Mouse (Mus musculus) heart, embryonic 11.5 days (tissue): ENCODE results near the gene Sdc3. TPM values are rescaled to one million over a fixed set of nuclear protein-coding genes. Genes with fewer than 3 reads are reported as not detected.

Experiments used
- ATAC-seq: fragments of 200-750 bp; cut with Nextera tagmentation; replicated peaks from 2 replicates; pipeline ENCODE4 v1.8.0; 2017; ENCODE audit warnings: moderate library complexity; ENCODE audit not compliant: insufficient number of reproducible peaks, low FRiP score, low TSS enrichment
- H3K27ac ChIP-seq: fragments of 300-500 bp; sonication (generic); 2 replicates; pipeline ENCODE4 v1.5.1; 2014; ENCODE audit warnings: mild to moderate bottlenecking, low read depth, low read length
- H3K27me3 ChIP-seq: fragments of 300-500 bp; sonication (generic); 2 replicates; pipeline ENCODE4 v1.6.1; 2014; ENCODE audit warnings: mild to moderate bottlenecking, low read length, mixed read lengths; ENCODE audit not compliant: control insufficient read depth, insufficient read depth
- H3K36me3 ChIP-seq: fragments of 300-500 bp; sonication (generic); 2 replicates; pipeline ENCODE4 v1.6.1; 2014; ENCODE audit warnings: mild to moderate bottlenecking, low read length, moderate library complexity, mixed read lengths; ENCODE audit not compliant: control insufficient read depth, insufficient read depth
- H3K4me1 ChIP-seq: fragments of 300-500 bp; sonication (generic); 2 replicates; pipeline ENCODE4 v1.6.1; 2014; ENCODE audit warnings: low read length; ENCODE audit not compliant: control insufficient read depth, insufficient read depth
- H3K4me2 ChIP-seq: fragments of 300-500 bp; sonication (generic); 2 replicates; pipeline ENCODE4 v1.6.1; 2014; ENCODE audit warnings: mild to moderate bottlenecking, moderate library complexity
- H3K4me3 ChIP-seq: fragments of 300-500 bp; sonication (generic); 2 replicates; pipeline ENCODE4 v1.5.1; 2014; ENCODE audit warnings: low read depth, low read length
- H3K9ac ChIP-seq: fragments of 300-500 bp; sonication (generic); 2 replicates; pipeline ENCODE4 v1.6.1; 2014; ENCODE audit warnings: mild to moderate bottlenecking, low read depth, low read length, moderate library complexity
- H3K9me3 ChIP-seq: fragments of 300-500 bp; sonication (generic); replicated peaks from 2 replicates; pipeline ENCODE4 v1.6.1; 2016; ENCODE audit warnings: low read length; ENCODE audit not compliant: control insufficient read depth
- WGBS: fragments of 180-500 bp; shearing (Covaris S2); extraction: QIAGEN DNeasy Blood & Tissue Kit; methylation state at CpG from one replicate; pipeline ENCODE4 v1.1.7; 2014; ENCODE audit not compliant: insufficient replicate concordance; 5-methylcytosine and 5-hydroxymethylcytosine counted together
- polyA plus RNA-seq: library from polyadenylated mRNA; unstranded; fragments of >200 nt; fragmentation: Nextera tagmentation; extraction: Ambion mirVana; gene quantifications from 2 replicates; pipeline ENCODE4 v1.2.1, GENCODE M21; 2014

The Sdc3 gene
- polyA plus RNA-seq, 1 experiment from 2014 or later: 11.6 TPM

DNA sequence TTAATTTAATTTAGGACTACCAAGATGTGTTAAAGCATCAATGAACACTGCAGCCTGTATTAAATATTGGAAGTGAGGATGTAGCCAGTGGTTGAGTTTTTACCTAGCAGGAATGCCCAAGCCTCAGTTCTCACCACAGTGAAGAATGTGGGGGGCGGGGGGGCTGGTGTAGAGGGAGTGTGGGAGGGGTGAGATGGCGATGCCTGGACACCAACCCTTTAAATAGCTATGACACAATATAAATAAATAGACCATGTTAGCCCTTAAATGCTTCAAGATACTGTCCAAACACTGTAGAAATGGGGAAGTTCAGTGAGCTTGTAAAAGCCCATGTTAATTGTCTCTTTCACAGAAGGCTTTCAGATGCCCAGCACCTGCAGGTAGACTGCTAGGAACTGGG, 32.5 kb upstream of the Sdc3 start:
- H3K9ac ChIP-seq: no peak overlapping the region
- WGBS: 70% methylated on average over 2 of the region's 2 CpGs
- H3K9me3 ChIP-seq: no peaks in the 10 kb centered on the region
- peaks cover 7% of the 10 kb centered on the region; the same call in 1 of the 2 replicates for H3K4me1 ChIP-seq
- peaks cover 30% of the 10 kb centered on the region for H3K36me3 ChIP-seq
- no peak for ATAC-seq
- no peaks in the 10 kb centered on the region for H3K27me3 ChIP-seq
- H3K4me3 ChIP-seq: no peak overlapping the region
- H3K27ac ChIP-seq: no peak overlapping the region
- H3K4me2 ChIP-seq: no peak overlapping the region

- H3K27me3 ChIP-seq: no peaks in the 10 kb centered on the region
- no peaks in the 10 kb centered on the region for H3K9me3 ChIP-seq
- H3K4me2 ChIP-seq: no peak overlapping the region
- WGBS: 73% methylated on average over 5 of the region's 5 CpGs
- no peak for ATAC-seq
- peaks cover 3% of the 10 kb centered on the region; the same call in 1 of the 2 replicates for H3K4me1 ChIP-seq
- H3K4me3 ChIP-seq: no peak overlapping the region
- H3K36me3 ChIP-seq: peaks cover 42% of the 10 kb centered on the region
- H3K9ac ChIP-seq: no peak overlapping the region
- no peak overlapping the region for H3K27ac ChIP-seq
These were observed 30.5 kb upstream of the Sdc3 start for GRCm38 (mm10) chr4:130761809-130762208.

- Histone ChIP-seq H3K4me1 (no peaks in the 10 kb centered on the region), H3K9me3 (no peaks in the 10 kb centered on the region), H3K27me3 (no peaks in the 10 kb centered on the region), H3K4me3 (no peak overlapping the region), H3K4me2 (no peak overlapping the region), H3K9ac (no peak overlapping the region), H3K27ac (no peak overlapping the region), H3K36me3 (peaks cover 41% of the 10 kb centered on the region)
- 88% methylated on average over 7 of the region's 7 CpGs for WGBS
- no peak for ATAC-seq
These were observed 26.8 kb upstream of the Sdc3 start for GRCm38 (mm10) chr4:130765399-130766160.

- H3K4me3 ChIP-seq: no peak overlapping the region
- H3K4me1 ChIP-seq: no peaks in the 10 kb centered on the region
- no peak overlapping the region for H3K27ac ChIP-seq
- no peaks in the 10 kb centered on the region for H3K27me3 ChIP-seq
- H3K9ac ChIP-seq: no peak overlapping the region
- WGBS: 93% methylated on average over 1 of the region's 2 CpGs
- H3K36me3 ChIP-seq: peaks cover 44% of the 10 kb centered on the region
- no peak overlapping the region for H3K4me2 ChIP-seq
- no peaks in the 10 kb centered on the region for H3K9me3 ChIP-seq
- no peak for ATAC-seq
These were observed 25.9 kb upstream of the Sdc3 start for GRCm38 (mm10) chr4:130766387-130766786.

- Histone ChIP-seq H3K9ac (no peak overlapping the region), H3K4me3 (no peak overlapping the region), H3K4me1 (no peaks in the 10 kb centered on the region), H3K27me3 (no peaks in the 10 kb centered on the region), H3K27ac (no peak overlapping the region), H3K36me3 (peaks cover 49% of the 10 kb centered on the region), H3K4me2 (no peak overlapping the region), H3K9me3 (no peaks in the 10 kb centered on the region)
- no peak for ATAC-seq
- 94% methylated on average over 4 of the region's 4 CpGs for WGBS
These were observed 25.4 kb upstream of the Sdc3 start for GRCm38 (mm10) chr4:130766926-130767325.

- Histone ChIP-seq H3K4me2 (no peak overlapping the region), H3K4me3 (no peak overlapping the region), H3K27me3 (no peaks in the 10 kb centered on the region), H3K36me3 (peaks cover 49% of the 10 kb centered on the region), H3K9ac (no peak overlapping the region), H3K4me1 (peaks cover 11% of the 10 kb centered on the region), H3K27ac (no peak overlapping the region), H3K9me3 (no peaks in the 10 kb centered on the region)
- no peak for ATAC-seq
- WGBS: 88% methylated on average over 4 of the region's 4 CpGs
These were observed 18.4 kb upstream of the Sdc3 start for GRCm38 (mm10) chr4:130773899-130774298.

DNA sequence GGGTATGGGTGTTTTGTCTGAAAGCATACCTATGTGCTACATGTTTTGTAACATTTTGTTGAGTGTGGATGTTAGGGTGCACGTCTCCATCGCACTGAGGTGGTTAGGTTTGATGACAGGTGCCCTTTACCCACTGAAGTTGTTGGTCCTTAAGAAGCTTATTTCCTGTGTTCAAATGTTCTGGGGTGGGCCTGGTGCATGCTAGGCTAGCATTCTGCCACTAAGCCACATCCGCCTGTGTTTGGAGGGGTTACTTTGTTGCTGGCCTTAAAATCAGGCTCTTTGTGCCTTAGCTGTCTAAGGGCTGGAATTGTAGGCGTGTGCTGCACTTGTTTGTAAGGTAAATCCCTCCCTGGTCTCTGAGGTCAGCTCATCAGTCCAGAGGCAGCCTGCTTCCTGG, 17.5 kb upstream of the Sdc3 start:
- Histone ChIP-seq H3K36me3 (peaks cover 55% of the 10 kb centered on the region), H3K9ac (no peak overlapping the region), H3K27me3 (no peaks in the 10 kb centered on the region), H3K4me1 (peaks cover 12% of the 10 kb centered on the region), H3K4me2 (no peak overlapping the region), H3K4me3 (no peak overlapping the region), H3K9me3 (no peaks in the 10 kb centered on the region), H3K27ac (no peak overlapping the region)
- whole genome bisulfite sequencing: 89% methylated on average over 4 of the region's 4 CpGs
- no peak for ATAC-seq

DNA sequence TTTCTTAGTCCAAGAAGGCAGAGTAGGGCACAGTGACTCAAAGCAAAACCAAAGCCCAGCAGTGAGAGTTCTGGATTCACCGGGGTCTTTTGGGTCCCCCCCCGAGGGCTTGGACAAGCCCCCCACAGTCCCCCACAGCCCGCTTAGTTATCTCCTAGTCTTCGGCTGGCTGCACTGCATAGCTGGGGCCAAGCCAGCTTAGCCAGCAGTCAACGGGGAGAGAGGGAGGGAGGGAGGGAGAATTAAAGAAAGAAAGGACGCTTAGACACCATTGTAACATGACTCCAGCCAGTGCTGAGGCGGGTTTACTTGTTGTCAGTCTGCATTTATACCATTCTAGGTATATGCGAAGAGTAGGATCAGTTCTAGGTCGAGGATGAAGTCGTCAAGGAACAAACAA, 14.7 kb upstream of the Sdc3 start:
- peaks cover 42% of the 10 kb centered on the region for H3K36me3 ChIP-seq
- no peak overlapping the region for H3K4me2 ChIP-seq
- H3K9me3 ChIP-seq: no peaks in the 10 kb centered on the region
- H3K9ac ChIP-seq: no peak overlapping the region
- no peak for ATAC-seq
- H3K27me3 ChIP-seq: no peaks in the 10 kb centered on the region
- H3K4me1 ChIP-seq: peaks cover 12% of the 10 kb centered on the region
- WGBS: 61% methylated on average over 10 of the region's 10 CpGs
- peak overlapping the region; percentile 46; the same call in 1 of the 2 replicates for H3K27ac ChIP-seq
- no peak overlapping the region for H3K4me3 ChIP-seq

GRCm38 (mm10) chr4:130779037-130779436, 13.3 kb upstream of the Sdc3 start:
- 73% methylated on average over 3 of the region's 3 CpGs for WGBS
- ATAC-seq: no peak
- H3K27ac ChIP-seq: peak overlapping the region; percentile 29; the same call in 1 of the 2 replicates

More at GRCm38 (mm10) chr4:130779037-130779436, 13.3 kb upstream of the Sdc3 start:
- Histone ChIP-seq H3K4me1 (peaks cover 12% of the 10 kb centered on the region), H3K4me2 (no peak overlapping the region), H3K9ac (no peak overlapping the region), H3K36me3 (peaks cover 29% of the 10 kb centered on the region), H3K27me3 (no peaks in the 10 kb centered on the region), H3K4me3 (no peak overlapping the region), H3K9me3 (no peaks in the 10 kb centered on the region)
